Mouse (Mus musculus) mouse trophoblast stem cell (cell line): ENCODE data around the gene Dqx1.

Source experiments
- in situ Hi-C, 2 experiments: fragments of 300-500 bp; cut with MseI, MboI; formaldehyde crosslinking; loops; 2 replicates in 1 of 2; 3 replicates in 1 of 2; pipeline ENCODE4 v1.15.1; 2025

The Dqx1 gene

GRCm38 (mm10) chr6:83031921-83032590 lies 25.6 kb upstream of the Dqx1 start:
- in situ Hi-C loops, result no loop called here

GRCm38 (mm10) chr6:83032769-83033191 lies 24.9 kb upstream of the Dqx1 start:
- in situ Hi-C loops, result no loop called here

- in situ Hi-C loops, result no loop called here
Observed at GRCm38 (mm10) chr6:83033249-83034185, 24.1 kb upstream of the Dqx1 start, which contains the start of the genes Dok1 and Loxl3. Dok1 (minus strand) TSS chr6:83033471. Loxl3 (plus strand) TSS chr6:83034173.

- in situ Hi-C loops, result no loop called here
Observed at GRCm38 (mm10) chr6:83034463-83035055, 23.1 kb upstream of the Dqx1 start.

GRCm38 (mm10) chr6:83037188-83037587 lies 20.5 kb upstream of the Dqx1 start:
- in situ Hi-C loops, result no loop called here

- in situ Hi-C loops, result no loop called here
Observed at GRCm38 (mm10) chr6:83038496-83039012, 19.1 kb upstream of the Dqx1 start.

GRCm38 (mm10) chr6:83040601-83041000 lies 17.0 kb upstream of the Dqx1 start:
- in situ Hi-C loops, result no loop called here

- in situ Hi-C loops, result no loop called here
Observed at GRCm38 (mm10) chr6:83043561-83043960, 14.1 kb upstream of the Dqx1 start.

GRCm38 (mm10) chr6:83043993-83044392 lies 13.7 kb upstream of the Dqx1 start:
- in situ Hi-C loops, result no loop called here

- in situ Hi-C loops, result no loop called here
Observed at GRCm38 (mm10) chr6:83044742-83045141, 12.9 kb upstream of the Dqx1 start.

GRCm38 (mm10) chr6:83049367-83049766 lies 8.3 kb upstream of the Dqx1 start:
- in situ Hi-C loops, result no loop called here

- in situ Hi-C loops, result no loop called here
Observed at GRCm38 (mm10) chr6:83053136-83053960, 4.3 kb upstream of the Dqx1 start.

GRCm38 (mm10) chr6:83054074-83054851 lies 3.4 kb upstream of the Dqx1 start, which contains the start of gene Aup1:
Aup1 (plus strand) TSS chr6:83054521.
- in situ Hi-C loops, result no loop called here

- in situ Hi-C loops, result no loop called here
Observed at GRCm38 (mm10) chr6:83054871-83055431, 2.7 kb upstream of the Dqx1 start, which contains the start of gene Htra2. Htra2 (minus strand) TSS chr6:83055273.

GRCm38 (mm10) chr6:83058725-83059124 lies 1.1 kb downstream of the Dqx1 start:
- in situ Hi-C loops, result no loop called here

- in situ Hi-C loops, result no loop called here
Observed at GRCm38 (mm10) chr6:83065995-83066394, 8.4 kb downstream of the Dqx1 start.

- in situ Hi-C loops, result no loop called here
Observed at GRCm38 (mm10) chr6:83066441-83066840, 8.8 kb downstream of the Dqx1 start.

GRCm38 (mm10) chr6:83068221-83068620 lies 10.6 kb downstream of the Dqx1 start:
- in situ Hi-C loops, result no loop called here

GRCm38 (mm10) chr6:83068706-83069487 lies 11.3 kb downstream of the Dqx1 start:
- in situ Hi-C loops, result no loop called here
